Mouse (Mus musculus): ENCODE measurements around the gene Med20. TPM values are rescaled to one million over a fixed set of nuclear protein-coding genes. Genes with fewer than 3 reads are reported as not detected.

The Med20 gene
- 0.89 and 6.7 TPM in 2 replicates for polyA plus RNA-seq (2012; ENCODE audit: low replicate concordance)

GRCm38 (mm10) chr17:47610849-47611660 lies at the start of gene Med20, which contains the start of the genes Bysl and Gm20517:
TSS of gene Med20 (plus strand) at chr17:47611582.
TSS of gene Bysl (minus strand) at chr17:47611492.
TSS of gene Gm20517 (plus strand) at chr17:47611589.

GRCm38 (mm10) chr17:47630678-47631065 lies 19.3 kb downstream of the Med20 start, which contains the start of gene Usp49:
TSS of gene Usp49 (plus strand) at chr17:47630690.

Other genes starting within 250 kb of the Med20 start
- gene Mrps10, start 242.7 kb upstream of the Med20 start, polyA plus RNA-seq (2012; ENCODE audit: low replicate concordance) = 10.1 and 11.9 TPM in 2 replicates
- not detected in 2 replicates for gene Guca1b, start 226.2 kb upstream of the Med20 start, polyA plus RNA-seq (2012; ENCODE audit: low replicate concordance)
- 3.8 and 7.4 TPM in 2 replicates for gene Guca1a, start 211.0 kb upstream of the Med20 start, polyA plus RNA-seq (2012; ENCODE audit: low replicate concordance)
- gene AI661453, start 175.0 kb upstream of the Med20 start, polyA plus RNA-seq (2012; ENCODE audit: low replicate concordance) = 0.19 and 0.46 TPM in 2 replicates
- gene 1700001C19Rik, start 174.2 kb upstream of the Med20 start, polyA plus RNA-seq (2012; ENCODE audit: low replicate concordance) = 0.11 TPM in 1 of 2 replicates, not detected in the other
- 26.4 and 30.9 TPM in 2 replicates for gene Taf8, start 109.3 kb upstream of the Med20 start, polyA plus RNA-seq (2012; ENCODE audit: low replicate concordance)
- gene Ccnd3, start 106.5 kb upstream of the Med20 start, polyA plus RNA-seq (2012; ENCODE audit: low replicate concordance) = 251 and 354 TPM in 2 replicates
- 13.5 and 15.7 TPM in 2 replicates for gene Bysl, start 90 bp upstream of the Med20 start, polyA plus RNA-seq (2012; ENCODE audit: low replicate concordance)
- 0.72 and 2.5 TPM in 2 replicates for gene Gm20517, start within 50 bp of the Med20 start, polyA plus RNA-seq (2012; ENCODE audit: low replicate concordance)
- 8.0 and 8.3 TPM in 2 replicates for gene Usp49, start 19.1 kb downstream of the Med20 start, polyA plus RNA-seq (2012; ENCODE audit: low replicate concordance)
- gene Tomm6, start 76.8 kb downstream of the Med20 start, polyA plus RNA-seq (2012; ENCODE audit: low replicate concordance) = 71.7 and 103 TPM in 2 replicates
- gene Frs3, start 77.4 kb downstream of the Med20 start, polyA plus RNA-seq (2012; ENCODE audit: low replicate concordance) = 4.3 and 9.7 TPM in 2 replicates
- gene Gm21981, start 82.9 kb downstream of the Med20 start, polyA plus RNA-seq (2012; ENCODE audit: low replicate concordance) = 0.16 and 0.18 TPM in 2 replicates
- gene Prickle4, start 83.2 kb downstream of the Med20 start, polyA plus RNA-seq (2012; ENCODE audit: low replicate concordance) = 0.43 and 1.3 TPM in 2 replicates
- gene Pgc, start 115.3 kb downstream of the Med20 start, polyA plus RNA-seq (2012; ENCODE audit: low replicate concordance) = not detected in 2 replicates
- 234 and 426 TPM in 2 replicates for gene Tfeb, start 125.4 kb downstream of the Med20 start, polyA plus RNA-seq (2012; ENCODE audit: low replicate concordance)
- 0.55 and 0.58 TPM in 2 replicates for gene Mdfi, start 223.1 kb downstream of the Med20 start, polyA plus RNA-seq (2012; ENCODE audit: low replicate concordance)

All from hematopoietic multipotent progenitor cell, adult 10-12 weeks (in vitro differentiated cells).